Mouse (Mus musculus) bone marrow, adult 2 months (tissue): ENCODE measurements at regions not wholly inside any gene's neighbourhood (a gene's known extent, or its start where the extent isn't known, plus 50 kb on each side); places are given as distances from the start of the nearest gene placed in this dataset.

Experiments
- CTCF ChIP-seq: fragments of 200-500 bp; IDR thresholded peaks from 2 replicates; pipeline ENCODE4 v1.5.1; 2011; ENCODE audit warnings: low read length, control low read depth; ENCODE audit not compliant: control insufficient read depth, insufficient read depth
- POLR2A ChIP-seq: fragments of 200-500 bp; IDR thresholded peaks from 2 replicates; pipeline ENCODE4 v1.6.1; 2011; ENCODE audit warnings: low read depth, mild to moderate bottlenecking, control low read depth, low read length, borderline replicate concordance; ENCODE audit not compliant: control insufficient read depth

- TF ChIP-seq CTCF (no peak), POLR2A (no peak)
Observed at GRCm38 (mm10) chr12:92601673-92602072, 752.7 kb upstream of the Sel1l start.
